Mouse (Mus musculus) brain, adult 2 months (tissue): ENCODE measurements at regions not wholly inside any gene's neighbourhood (a gene's known extent, or its start where the extent isn't known, plus 50 kb on each side); places are given as distances from the start of the nearest gene placed in this dataset.
A peak's percentile ranks its signal among the peaks of the same experiment; 100 is the strongest.

Experiments
- DNase-seq: peaks from one replicate; pipeline ENCODE4 v3.0.0; 2011; ENCODE audit warnings: low read depth, low spot score

- peak; percentile 38 for DNase-seq
Observed at GRCm38 (mm10) chr2:166242786-166243521, 87.5 kb upstream of the Sulf2 start.

- peak; percentile 86 for DNase-seq
Observed at GRCm38 (mm10) chr2:166241310-166241709, 85.8 kb upstream of the Sulf2 start.

- no peak for DNase-seq
Observed at GRCm38 (mm10) chr2:166240056-166240455, 84.6 kb upstream of the Sulf2 start.

GRCm38 (mm10) chr2:166237554-166238269, 82.2 kb upstream of the Sulf2 start:
- DNase-seq: no peak

DNA sequence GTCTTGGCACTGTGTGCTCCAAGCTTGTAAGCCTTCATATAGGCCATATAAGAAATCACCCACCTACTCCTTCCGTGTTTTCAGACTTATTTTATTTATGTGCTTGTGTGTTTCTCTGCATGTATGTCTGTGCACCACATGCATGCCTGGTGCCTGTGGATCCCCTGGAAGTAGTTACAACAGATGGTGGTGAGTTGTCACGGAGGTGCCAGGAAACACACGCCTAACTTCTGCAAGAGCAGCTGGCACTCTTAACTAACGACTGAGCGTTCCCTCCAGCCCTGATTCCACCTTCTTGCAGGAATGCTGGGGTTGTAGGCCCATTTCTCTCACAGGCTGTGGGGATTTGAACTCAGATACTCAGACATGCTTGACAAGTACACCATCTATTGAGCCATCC, 80.6 kb upstream of the Sulf2 start:
- peak; percentile 78 for DNase-seq

DNA sequence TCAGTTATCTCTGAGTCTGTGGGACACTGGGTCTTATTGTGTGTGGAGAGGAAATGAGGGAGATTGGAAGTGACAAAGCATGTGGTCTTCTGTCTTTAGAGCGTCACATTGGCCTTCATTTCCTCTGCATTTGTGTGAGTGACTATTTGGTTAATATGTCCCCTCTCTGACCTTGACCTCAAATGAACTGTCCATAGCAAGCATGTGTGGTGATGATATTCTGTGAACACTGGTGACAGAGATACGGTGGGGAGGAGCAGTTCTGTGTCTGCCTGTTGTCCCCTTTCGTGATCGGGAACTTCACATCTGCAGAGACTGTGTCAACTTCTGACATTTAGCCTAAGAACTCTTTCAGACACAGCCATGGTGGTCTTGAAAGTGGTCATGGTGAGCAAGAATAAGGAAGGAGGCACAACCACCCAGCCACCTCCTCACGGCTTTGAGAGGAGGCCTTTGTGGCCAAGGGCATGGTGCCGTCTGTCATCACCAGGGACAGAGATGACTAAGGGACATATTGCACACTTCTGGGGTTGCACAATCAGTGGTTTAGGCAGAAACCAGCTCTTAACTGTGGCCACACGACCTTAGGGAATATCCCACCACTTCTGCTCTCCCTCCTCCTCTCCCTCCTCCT, 79.2 kb upstream of the Sulf2 start:
- no peak for DNase-seq

DNA sequence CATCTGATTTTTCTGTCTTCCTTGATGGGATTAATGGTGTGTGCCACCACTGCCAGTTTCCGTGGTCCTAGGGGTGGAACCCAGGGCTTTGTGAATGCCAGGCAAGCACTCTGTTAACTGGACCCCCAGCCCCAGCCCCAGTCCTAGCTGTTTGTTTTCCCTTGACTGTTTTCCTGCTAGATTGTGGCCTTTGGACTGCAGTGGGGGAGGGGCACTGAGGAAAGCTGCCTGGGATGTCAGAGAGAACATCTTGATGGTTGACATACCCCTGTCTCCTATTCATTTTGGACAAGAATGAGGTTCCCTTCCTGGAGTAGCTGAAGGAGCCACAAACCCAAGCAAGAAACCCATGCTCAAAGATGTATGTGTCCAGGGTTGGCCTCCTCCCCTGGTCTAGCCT, 77.8 kb upstream of the Sulf2 start:
- DNase-seq: no peak

DNA sequence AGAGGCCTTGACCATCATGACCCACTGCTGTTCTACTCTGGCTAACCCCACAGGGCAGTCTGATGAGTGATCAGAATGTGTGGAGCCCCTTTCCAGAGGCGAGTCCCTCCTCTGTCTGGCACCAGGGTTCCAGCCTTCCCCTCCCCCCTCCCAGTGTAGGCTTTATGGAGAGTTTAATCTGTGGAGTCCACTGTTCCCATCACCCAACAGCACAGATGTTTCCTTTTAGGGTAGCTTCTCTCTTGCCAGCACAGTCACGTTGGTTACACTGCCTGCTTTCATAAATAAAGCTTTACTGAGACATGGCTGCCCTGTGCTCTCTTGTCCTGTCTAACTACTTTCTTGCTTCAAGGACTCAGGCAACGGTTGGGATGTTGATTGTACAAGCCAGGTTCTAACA, 76.9 kb upstream of the Sulf2 start:
- peak; percentile 74 for DNase-seq

- no peak for DNase-seq
Observed at GRCm38 (mm10) chr2:166230617-166231016, 75.2 kb upstream of the Sulf2 start.

DNA sequence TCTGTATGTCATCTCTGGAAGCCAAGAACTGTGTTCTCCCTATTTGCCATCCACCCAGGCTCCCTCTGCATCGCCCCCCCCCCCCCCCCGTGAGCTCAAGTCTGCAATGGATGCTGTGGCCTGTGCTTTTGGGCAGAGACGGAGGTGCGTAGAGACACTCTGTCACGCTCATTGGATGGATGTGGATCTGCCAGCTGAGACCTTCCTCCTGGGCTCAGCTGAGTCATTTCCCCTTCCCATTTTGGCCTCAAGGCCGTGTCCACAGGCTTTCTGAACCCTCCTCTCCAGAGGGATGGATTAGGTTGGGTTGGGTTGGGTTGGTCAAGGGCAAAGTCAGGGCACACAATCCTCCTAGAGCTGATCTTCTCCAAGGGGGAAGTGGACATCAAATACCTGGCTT, 72.9 kb upstream of the Sulf2 start:
- DNase-seq: no peak

- no peak for DNase-seq
Observed at GRCm38 (mm10) chr2:166227496-166227895, 72.0 kb upstream of the Sulf2 start.

DNA sequence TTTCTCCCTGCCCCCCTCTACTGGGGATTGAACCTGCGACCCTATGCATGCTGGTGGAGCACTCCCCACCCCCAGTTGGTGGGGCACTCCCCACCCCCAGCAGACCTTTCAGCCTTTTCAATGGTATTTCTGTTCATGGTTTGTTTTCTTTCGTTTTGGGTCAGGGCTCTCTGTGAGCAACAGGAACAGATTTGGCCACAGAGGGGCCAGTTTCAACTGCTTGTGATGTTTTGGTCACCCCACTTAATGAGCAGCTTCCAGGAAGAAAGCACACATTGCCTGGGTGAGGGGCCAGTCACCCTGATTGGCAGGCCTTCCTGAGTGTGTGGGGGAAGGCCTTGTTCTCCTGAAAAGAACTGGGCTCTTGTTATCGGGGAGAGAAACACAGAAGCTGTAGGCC, 71.5 kb upstream of the Sulf2 start:
- peak; percentile 27 for DNase-seq

GRCm38 (mm10) chr2:166226331-166226730, 70.9 kb upstream of the Sulf2 start:
- no peak for DNase-seq

- no peak for DNase-seq
Observed at GRCm38 (mm10) chr2:166225354-166225753, 69.9 kb upstream of the Sulf2 start.

GRCm38 (mm10) chr2:166218783-166219182, 63.3 kb upstream of the Sulf2 start:
- no peak for DNase-seq

GRCm38 (mm10) chr2:166216512-166216865, 61.0 kb upstream of the Sulf2 start:
- peak; percentile 38 for DNase-seq

GRCm38 (mm10) chr2:166215610-166216511, 60.4 kb upstream of the Sulf2 start:
- DNase-seq: peak; percentile 23

GRCm38 (mm10) chr2:166215191-166215590, 59.7 kb upstream of the Sulf2 start:
- DNase-seq: no peak

DNA sequence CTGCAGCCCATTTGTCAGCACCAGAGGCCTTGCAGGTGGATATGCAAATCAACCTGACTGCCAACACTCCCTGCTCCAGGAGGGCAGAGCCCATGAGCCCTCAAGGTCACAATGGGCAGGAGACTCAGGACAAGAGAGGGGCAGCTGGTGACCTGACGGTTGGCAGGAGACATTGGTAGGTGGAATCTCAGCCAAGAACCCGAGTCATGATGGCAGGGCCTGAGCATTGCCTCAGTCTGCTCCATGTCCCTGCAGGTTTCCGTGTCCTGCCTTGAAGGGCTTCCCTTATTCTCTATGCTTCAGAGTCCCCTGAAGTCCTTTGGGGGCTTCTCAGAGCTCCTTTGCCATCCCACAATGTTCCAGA, 51.7 kb upstream of the Sulf2 start:
- DNase-seq: peak; percentile 46

- peak; percentile 69 for DNase-seq
Observed at GRCm38 (mm10) chr2:166206396-166207144, 51.1 kb upstream of the Sulf2 start.
